Mouse (Mus musculus) liver, embryonic 14.5 days (tissue): ENCODE measurements around the gene Gm826.

Experiments used
- CTCF ChIP-seq: IDR thresholded peaks from 2 replicates; pipeline ENCODE4 v1.5.1; 2016; ENCODE audit warnings: antibody characterized with exemption, low read depth, control low read depth
- EP300 ChIP-seq: IDR thresholded peaks from 2 replicates; pipeline ENCODE4 v1.6.1; 2016; ENCODE audit warnings: antibody characterized with exemption, low read depth

- TF ChIP-seq CTCF, result no peak
- TF ChIP-seq EP300, result no peak
Measured at GRCm38 (mm10) chr2:160302013-160302412, 31.9 kb downstream of the Gm826 start.
